Mouse (Mus musculus) fibroblast of lung, adult 2 months (primary cell): Measurements from ENCODE around the gene Camkmt.

ENCODE experiments used
- DNase-seq: peaks from one replicate; pipeline ENCODE4 v3.0.0-alpha.2; 2011; ENCODE audit warnings: low read depth

The Camkmt gene

GRCm38 (mm10) chr17:85461577-85461976, 371.2 kb downstream of the Camkmt start:
- DNase-seq: no peak

GRCm38 (mm10) chr17:85463497-85464392, 373.4 kb downstream of the Camkmt start:
- no peak for DNase-seq

- no peak for DNase-seq
Observed at GRCm38 (mm10) chr17:85464466-85465411, 374.4 kb downstream of the Camkmt start.

- no peak for DNase-seq
Observed at GRCm38 (mm10) chr17:85469776-85470175, 379.4 kb downstream of the Camkmt start.

- DNase-seq: no peak
Observed at GRCm38 (mm10) chr17:85472687-85473202, 382.4 kb downstream of the Camkmt start.

- DNase-seq: no peak
Observed at GRCm38 (mm10) chr17:85473217-85473616, 382.9 kb downstream of the Camkmt start.

GRCm38 (mm10) chr17:85473881-85474280, 383.5 kb downstream of the Camkmt start:
- DNase-seq: no peak

GRCm38 (mm10) chr17:85481241-85481640, 390.9 kb downstream of the Camkmt start:
- no peak for DNase-seq

GRCm38 (mm10) chr17:85483086-85483485, 392.7 kb downstream of the Camkmt start:
- no peak for DNase-seq

GRCm38 (mm10) chr17:85484015-85484414, 393.7 kb downstream of the Camkmt start:
- DNase-seq: no peak

GRCm38 (mm10) chr17:85484526-85484925, 394.2 kb downstream of the Camkmt start:
- no peak for DNase-seq

- no peak for DNase-seq
Observed at GRCm38 (mm10) chr17:85485065-85485945, 395.0 kb downstream of the Camkmt start.

GRCm38 (mm10) chr17:85485946-85486533, 395.7 kb downstream of the Camkmt start:
- DNase-seq: no peak

- no peak for DNase-seq
Observed at GRCm38 (mm10) chr17:85486585-85487480, 396.5 kb downstream of the Camkmt start.

GRCm38 (mm10) chr17:85487531-85487930, 397.2 kb downstream of the Camkmt start:
- DNase-seq: no peak

- DNase-seq: no peak
Observed at GRCm38 (mm10) chr17:85488601-85489487, 398.5 kb downstream of the Camkmt start.

GRCm38 (mm10) chr17:85489488-85489980, 399.2 kb downstream of the Camkmt start:
- DNase-seq: no peak

- DNase-seq: no peak
Observed at GRCm38 (mm10) chr17:85491491-85491890, 401.1 kb downstream of the Camkmt start.

- DNase-seq: no peak
Observed at GRCm38 (mm10) chr17:85493521-85493920, 403.2 kb downstream of the Camkmt start.
